Mouse (Mus musculus) bone marrow, adult 2 months (tissue): Measurements from ENCODE around the gene Fbxo7.

ENCODE experiments used
- CTCF ChIP-seq: fragments of 200-500 bp; IDR thresholded peaks from 2 replicates; pipeline ENCODE4 v1.5.1; 2011; ENCODE audit warnings: low read length, control low read depth; ENCODE audit not compliant: control insufficient read depth, insufficient read depth
- POLR2A ChIP-seq: fragments of 200-500 bp; IDR thresholded peaks from 2 replicates; pipeline ENCODE4 v1.6.1; 2011; ENCODE audit warnings: low read depth, mild to moderate bottlenecking, control low read depth, low read length, borderline replicate concordance; ENCODE audit not compliant: control insufficient read depth

DNA sequence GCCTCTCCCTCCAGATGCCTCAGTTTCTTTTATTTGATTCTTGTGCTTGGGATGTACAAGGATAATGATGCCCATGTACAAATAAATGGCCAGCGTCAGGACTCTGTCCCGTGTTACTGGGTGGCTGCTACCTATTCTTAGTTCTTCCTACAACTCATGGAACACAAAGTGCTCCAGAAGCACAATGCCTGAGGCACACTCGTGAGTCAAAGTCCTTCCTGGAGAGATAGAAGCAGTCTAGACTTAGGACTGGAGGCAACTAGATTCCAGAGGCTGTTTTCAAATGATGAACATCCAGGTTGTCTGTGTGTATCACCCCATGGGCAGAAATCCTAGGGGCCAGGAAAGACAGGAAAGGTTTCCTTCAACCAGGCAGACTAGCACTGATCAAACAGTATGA, 49.0 kb downstream of the Fbxo7 start:
- TF ChIP-seq CTCF (no peak), POLR2A (no peak)
